Mouse (Mus musculus) heart, embryonic 11.5 days (tissue): ENCODE results near the gene Hsd17b3. TPM values are rescaled to one million over a fixed set of nuclear protein-coding genes. Genes with fewer than 3 reads are reported as not detected.
"Not testable (repeated sequence)": the region's sequence is repeated elsewhere in the genome, so short reads cannot be mapped to it uniquely, and the experiment has no call there.

Source experiments
- ATAC-seq: fragments of 200-750 bp; cut with Nextera tagmentation; replicated peaks from 2 replicates; pipeline ENCODE4 v1.8.0; 2017; ENCODE audit warnings: moderate library complexity; ENCODE audit not compliant: insufficient number of reproducible peaks, low FRiP score, low TSS enrichment
- H3K27ac ChIP-seq: fragments of 300-500 bp; sonication (generic); 2 replicates; pipeline ENCODE4 v1.5.1; 2014; ENCODE audit warnings: mild to moderate bottlenecking, low read depth, low read length
- H3K27me3 ChIP-seq: fragments of 300-500 bp; sonication (generic); 2 replicates; pipeline ENCODE4 v1.6.1; 2014; ENCODE audit warnings: mild to moderate bottlenecking, low read length, mixed read lengths; ENCODE audit not compliant: control insufficient read depth, insufficient read depth
- H3K36me3 ChIP-seq: fragments of 300-500 bp; sonication (generic); 2 replicates; pipeline ENCODE4 v1.6.1; 2014; ENCODE audit warnings: mild to moderate bottlenecking, low read length, moderate library complexity, mixed read lengths; ENCODE audit not compliant: control insufficient read depth, insufficient read depth
- H3K4me1 ChIP-seq: fragments of 300-500 bp; sonication (generic); 2 replicates; pipeline ENCODE4 v1.6.1; 2014; ENCODE audit warnings: low read length; ENCODE audit not compliant: control insufficient read depth, insufficient read depth
- H3K4me2 ChIP-seq: fragments of 300-500 bp; sonication (generic); 2 replicates; pipeline ENCODE4 v1.6.1; 2014; ENCODE audit warnings: mild to moderate bottlenecking, moderate library complexity
- H3K4me3 ChIP-seq: fragments of 300-500 bp; sonication (generic); 2 replicates; pipeline ENCODE4 v1.5.1; 2014; ENCODE audit warnings: low read depth, low read length
- H3K9ac ChIP-seq: fragments of 300-500 bp; sonication (generic); 2 replicates; pipeline ENCODE4 v1.6.1; 2014; ENCODE audit warnings: mild to moderate bottlenecking, low read depth, low read length, moderate library complexity
- H3K9me3 ChIP-seq: fragments of 300-500 bp; sonication (generic); replicated peaks from 2 replicates; pipeline ENCODE4 v1.6.1; 2016; ENCODE audit warnings: low read length; ENCODE audit not compliant: control insufficient read depth
- WGBS: fragments of 180-500 bp; shearing (Covaris S2); extraction: QIAGEN DNeasy Blood & Tissue Kit; methylation state at CpG from one replicate; pipeline ENCODE4 v1.1.7; 2014; ENCODE audit not compliant: insufficient replicate concordance; 5-methylcytosine and 5-hydroxymethylcytosine counted together
- polyA plus RNA-seq: library from polyadenylated mRNA; unstranded; fragments of >200 nt; fragmentation: Nextera tagmentation; extraction: Ambion mirVana; gene quantifications from 2 replicates; pipeline ENCODE4 v1.2.1, GENCODE M21; 2014

Gene Hsd17b3
- polyA plus RNA-seq, 1 experiment from 2014 or later: not detected

GRCm38 (mm10) chr13:64066653-64067052, 22.4 kb downstream of the Hsd17b3 start:
- Histone ChIP-seq H3K27me3 (no peaks in the 10 kb centered on the region), H3K9me3 (no peaks in the 10 kb centered on the region), H3K36me3 (no peaks in the 10 kb centered on the region), H3K27ac (no peak overlapping the region), H3K4me2 (no peak overlapping the region), H3K4me3 (no peak overlapping the region), H3K9ac (no peak overlapping the region), H3K4me1 (no peaks in the 10 kb centered on the region)
- 48% methylated on average over 3 of the region's 3 CpGs for WGBS
- ATAC-seq: no peak

GRCm38 (mm10) chr13:64064276-64064675, 24.8 kb downstream of the Hsd17b3 start:
- H3K9ac ChIP-seq: no peak overlapping the region
- no peaks in the 10 kb centered on the region for H3K27me3 ChIP-seq
- H3K9me3 ChIP-seq: no peaks in the 10 kb centered on the region
- no peaks in the 10 kb centered on the region for H3K36me3 ChIP-seq
- H3K27ac ChIP-seq: no peak overlapping the region
- H3K4me3 ChIP-seq: no peak overlapping the region
- ATAC-seq: no peak
- no peaks in the 10 kb centered on the region for H3K4me1 ChIP-seq
- H3K4me2 ChIP-seq: no peak overlapping the region

GRCm38 (mm10) chr13:64060935-64061506, 28.0 kb downstream of the Hsd17b3 start:
- no peaks in the 10 kb centered on the region for H3K27me3 ChIP-seq
- H3K27ac ChIP-seq: no peak overlapping the region
- H3K4me1 ChIP-seq: no peaks in the 10 kb centered on the region
- no peak for ATAC-seq
- H3K9me3 ChIP-seq: no peaks in the 10 kb centered on the region
- no peaks in the 10 kb centered on the region for H3K36me3 ChIP-seq
- H3K9ac ChIP-seq: no peak overlapping the region
- no peak overlapping the region for H3K4me3 ChIP-seq
- 83% methylated on average over 5 of the region's 5 CpGs for WGBS
- H3K4me2 ChIP-seq: no peak overlapping the region

GRCm38 (mm10) chr13:64053959-64054358, 35.1 kb downstream of the Hsd17b3 start:
- Histone ChIP-seq H3K27ac (no peak overlapping the region), H3K36me3 (no peaks in the 10 kb centered on the region), H3K4me3 (no peak overlapping the region), H3K9me3 (peaks cover 7% of the 10 kb centered on the region; the same call in 1 of the 2 replicates), H3K4me1 (no peaks in the 10 kb centered on the region), H3K4me2 (no peak overlapping the region), H3K27me3 (no peaks in the 10 kb centered on the region), H3K9ac (no peak overlapping the region)
- 58% methylated on average over 1 of the region's 1 CpGs for WGBS
- no peak for ATAC-seq

GRCm38 (mm10) chr13:64052281-64052680, 36.7 kb downstream of the Hsd17b3 start:
- not testable (repeated sequence) for H3K9ac ChIP-seq, ATAC-seq, H3K27ac ChIP-seq, H3K4me1 ChIP-seq, H3K4me2 ChIP-seq, H3K4me3 ChIP-seq, H3K9me3 ChIP-seq, H3K27me3 ChIP-seq, H3K36me3 ChIP-seq
- WGBS: 78% methylated on average over 2 of the region's 2 CpGs

GRCm38 (mm10) chr13:64050895-64051294, 38.1 kb downstream of the Hsd17b3 start:
- Histone ChIP-seq H3K36me3 (no peaks in the 10 kb centered on the region), H3K4me1 (no peaks in the 10 kb centered on the region), H3K4me3 (no peak overlapping the region), H3K4me2 (no peak overlapping the region), H3K27me3 (no peaks in the 10 kb centered on the region), H3K9me3 (peaks cover 7% of the 10 kb centered on the region; the same call in 1 of the 2 replicates), H3K9ac (no peak overlapping the region), H3K27ac (no peak overlapping the region)
- 67% methylated on average over 4 of the region's 4 CpGs for WGBS
- no peak for ATAC-seq

GRCm38 (mm10) chr13:64049535-64049934, 39.5 kb downstream of the Hsd17b3 start:
- peaks cover 4% of the 10 kb centered on the region; the same call in 1 of the 2 replicates for H3K9me3 ChIP-seq
- ATAC-seq: no peak
- H3K9ac ChIP-seq: no peak overlapping the region
- no peaks in the 10 kb centered on the region for H3K4me1 ChIP-seq
- H3K4me2 ChIP-seq: no peak overlapping the region
- H3K4me3 ChIP-seq: no peak overlapping the region
- H3K36me3 ChIP-seq: no peaks in the 10 kb centered on the region
- no peaks in the 10 kb centered on the region for H3K27me3 ChIP-seq
- H3K27ac ChIP-seq: no peak overlapping the region

- Histone ChIP-seq H3K4me1 (no peaks in the 10 kb centered on the region), H3K27me3 (no peaks in the 10 kb centered on the region), H3K4me3 (no peak overlapping the region), H3K4me2 (no peak overlapping the region), H3K27ac (no peak overlapping the region), H3K9me3 (peaks cover 4% of the 10 kb centered on the region; the same call in 1 of the 2 replicates), H3K9ac (no peak overlapping the region), H3K36me3 (no peaks in the 10 kb centered on the region)
- WGBS: 89% methylated on average over 2 of the region's 2 CpGs
- ATAC-seq: no peak
Observed at GRCm38 (mm10) chr13:64048467-64048866, 40.6 kb downstream of the Hsd17b3 start.

- Histone ChIP-seq H3K9ac (no peak overlapping the region), H3K4me3 (no peak overlapping the region), H3K4me2 (no peak overlapping the region), H3K27ac (no peak overlapping the region), H3K27me3 (no peaks in the 10 kb centered on the region), H3K9me3 (no peaks in the 10 kb centered on the region), H3K36me3 (no peaks in the 10 kb centered on the region), H3K4me1 (peaks cover 1% of the 10 kb centered on the region; the same call in 1 of the 2 replicates)
- no peak for ATAC-seq
- WGBS: 68% methylated on average over 10 of the region's 10 CpGs
Observed at GRCm38 (mm10) chr13:64039976-64040375, 49.1 kb downstream of the Hsd17b3 start.
